Mouse (Mus musculus): Measurements from ENCODE around the gene Lrrk2. TPM values are rescaled to one million over a fixed set of nuclear protein-coding genes. Genes with fewer than 3 reads are reported as not detected.
"Not testable (repeated sequence)": the region's sequence is repeated elsewhere in the genome, so short reads cannot be mapped to it uniquely, and the experiment has no call there.

The Lrrk2 gene
- polyA plus RNA-seq, 1 experiment: 18.2 TPM

GRCm38 (mm10) chr15:91806463-91806862 lies 133.5 kb downstream of the Lrrk2 start:
- no peak for DNase-seq
- no peak overlapping the region for H3K4me3 ChIP-seq (ENCODE audit: insufficient read depth, low read depth, low read length)
- H3K4me1 ChIP-seq (ENCODE audit: control insufficient read depth, insufficient read depth, low read length): no peaks in the 10 kb centered on the region
- no peak for TF ChIP-seq POLR2A (IDR thresholded peaks at IDR 0.05; ENCODE audit: low read depth, low read length)
- 80% methylated on average over 4 of the region's 4 CpGs for WGBS
- no peak overlapping the region for H3K27ac ChIP-seq (ENCODE audit: insufficient read depth, low read depth, low read length)
- H3K27me3 ChIP-seq (replicated peaks; ENCODE audit: control insufficient read depth, insufficient read depth, low read length): no peaks in the 10 kb centered on the region
- peaks cover 9% of the 10 kb centered on the region for H3K36me3 ChIP-seq (ENCODE audit: control insufficient read depth, insufficient read depth, low read length)

- WGBS: 81% methylated on average over 6 of the region's 6 CpGs
- no peak overlapping the region for H3K27ac ChIP-seq (ENCODE audit: insufficient read depth, low read depth, low read length)
- H3K4me3 ChIP-seq (ENCODE audit: insufficient read depth, low read depth, low read length): no peak overlapping the region
- TF ChIP-seq POLR2A (IDR thresholded peaks at IDR 0.05; ENCODE audit: low read depth, low read length): no peak
- TF ChIP-seq CTCF (conservative IDR thresholded peaks at IDR 0.05; ENCODE audit: insufficient read depth, insufficient read length, low read depth, low read length): no peak
- no peaks in the 10 kb centered on the region for H3K36me3 ChIP-seq (ENCODE audit: control insufficient read depth, insufficient read depth, low read length)
- H3K27me3 ChIP-seq (replicated peaks; ENCODE audit: control insufficient read depth, insufficient read depth, low read length): no peaks in the 10 kb centered on the region
- H3K4me1 ChIP-seq (ENCODE audit: control insufficient read depth, insufficient read depth, low read length): no peaks in the 10 kb centered on the region
- no peak for DNase-seq
Measured at GRCm38 (mm10) chr15:91835319-91835718, 162.3 kb downstream of the Lrrk2 start.

- Histone ChIP-seq H3K27ac (ENCODE audit: insufficient read depth, low read depth, low read length) (no peak within 1 kb of the TSS), H3K4me1 (ENCODE audit: control insufficient read depth, insufficient read depth, low read length) (no peaks in the 10 kb centered on the region; the same call in 1 of the 2 replicates), H3K36me3 (ENCODE audit: control insufficient read depth, insufficient read depth, low read length) (no peaks in the 10 kb centered on the region), H3K4me3 (ENCODE audit: insufficient read depth, low read depth, low read length) (no peak within 1 kb of the TSS), H3K27me3 (replicated peaks; ENCODE audit: control insufficient read depth, insufficient read depth, low read length) (no peaks in the 10 kb centered on the region)
- WGBS: 93% methylated on average over 7 of the region's 7 CpGs
- TF ChIP-seq CTCF (conservative IDR thresholded peaks at IDR 0.05; ENCODE audit: insufficient read depth, insufficient read length, low read depth, low read length): no peak
- no peak for TF ChIP-seq POLR2A (IDR thresholded peaks at IDR 0.05; ENCODE audit: low read depth, low read length)
- no peak for DNase-seq
Measured at GRCm38 (mm10) chr15:91837965-91838364, 165.0 kb downstream of the Lrrk2 start, which contains the start of gene Smgc. Gene Smgc (plus strand): TSS chr15:91838265.

- not testable (repeated sequence) for H3K36me3 ChIP-seq (ENCODE audit: control insufficient read depth, insufficient read depth, low read length); H3K4me1 ChIP-seq (ENCODE audit: control insufficient read depth, insufficient read depth, low read length); H3K4me3 ChIP-seq (ENCODE audit: insufficient read depth, low read depth, low read length); H3K27me3 ChIP-seq (replicated peaks; ENCODE audit: control insufficient read depth, insufficient read depth, low read length); H3K27ac ChIP-seq (ENCODE audit: insufficient read depth, low read depth, low read length); DNase-seq
- WGBS: 51% methylated on average over 5 of the region's 5 CpGs
Measured at GRCm38 (mm10) chr15:91864130-91864529, 191.2 kb downstream of the Lrrk2 start.

Other genes starting within 250 kb of the Lrrk2 start
- 1.5 and 1.7 TPM in 2 replicates for gene Slc2a13, start 99.9 kb upstream of the Lrrk2 start, polyA plus RNA-seq (2012; rRNA removed)
- not detected in 2 replicates for gene Smgc, start 165.1 kb downstream of the Lrrk2 start, polyA plus RNA-seq (2012; rRNA removed)

Measured in kidney, adult 2 months (tissue).